Mouse (Mus musculus) cortical plate, adult 2 months (tissue): ENCODE measurements around the gene Gm10226.

Experiments used
- CTCF ChIP-seq: fragments of 200-500 bp; IDR thresholded peaks from 2 replicates; pipeline ENCODE4 v1.5.1; 2011; ENCODE audit warnings: mild to moderate bottlenecking, control low read depth, low read length; ENCODE audit not compliant: insufficient read depth; ENCODE audit errors: extremely low read depth
- POLR2A ChIP-seq: fragments of 200-500 bp; IDR thresholded peaks from 2 replicates; pipeline ENCODE4 v1.6.1; 2011; ENCODE audit warnings: mild to moderate bottlenecking, low read length, control low read depth; ENCODE audit not compliant: insufficient read depth; ENCODE audit errors: extremely low read depth

GRCm38 (mm10) chr17:21693342-21693741 is 1.7 kb downstream of the Gm10226 start:
- TF ChIP-seq POLR2A, result no peak
- TF ChIP-seq CTCF, result no peak
